Mouse (Mus musculus) heart, embryonic 10.5 days (tissue): Measurements from ENCODE around the gene Cntfr. TPM values are rescaled to one million over a fixed set of nuclear protein-coding genes. Genes with fewer than 3 reads are reported as not detected.

ENCODE experiments used
- DNase-seq: peaks from one replicate; pipeline ENCODE4 v3.0.0-alpha.2; 2017; ENCODE audit warnings: low spot score
- H3K27ac ChIP-seq: fragments of 300-500 bp; sonication (generic); 2 replicates; pipeline ENCODE4 v1.5.1; 2016; ENCODE audit warnings: mild to moderate bottlenecking
- H3K27me3 ChIP-seq: fragments of 300-500 bp; sonication (generic); 2 replicates; pipeline ENCODE4 v1.6.1; 2016; ENCODE audit warnings: mild to moderate bottlenecking; ENCODE audit not compliant: poor library complexity, insufficient read depth, severe bottlenecking
- H3K36me3 ChIP-seq: fragments of 300-500 bp; sonication (generic); 2 replicates; pipeline ENCODE4 v1.6.1; 2016; ENCODE audit warnings: mild to moderate bottlenecking, moderate library complexity
- H3K4me1 ChIP-seq: fragments of 300-500 bp; sonication (generic); 2 replicates; pipeline ENCODE4 v1.6.1; 2016; ENCODE audit warnings: mild to moderate bottlenecking
- H3K4me3 ChIP-seq: fragments of 300-500 bp; sonication (generic); 2 replicates; pipeline ENCODE4 v1.5.1; 2016; ENCODE audit warnings: mild to moderate bottlenecking, moderate library complexity
- H3K9me3 ChIP-seq: fragments of 300-500 bp; sonication (generic); 2 replicates; pipeline ENCODE4 v1.6.1; 2016; ENCODE audit warnings: mild to moderate bottlenecking, moderate library complexity
- WGBS: fragments of 180-500 bp; shearing (Covaris S2); methylation state at CpG from one replicate; pipeline ENCODE4 v1.1.7; 2016; 5-methylcytosine and 5-hydroxymethylcytosine counted together
- polyA plus RNA-seq: library from polyadenylated mRNA; unstranded; fragments of >200 nt; fragmentation: Nextera tagmentation; extraction: Ambion mirVana; gene quantifications from 2 replicates; pipeline ENCODE4 v1.2.1, GENCODE M21; 2016

Cntfr gene
- polyA plus RNA-seq, 1 experiment from 2014 or later, result 8.9 TPM

DNA sequence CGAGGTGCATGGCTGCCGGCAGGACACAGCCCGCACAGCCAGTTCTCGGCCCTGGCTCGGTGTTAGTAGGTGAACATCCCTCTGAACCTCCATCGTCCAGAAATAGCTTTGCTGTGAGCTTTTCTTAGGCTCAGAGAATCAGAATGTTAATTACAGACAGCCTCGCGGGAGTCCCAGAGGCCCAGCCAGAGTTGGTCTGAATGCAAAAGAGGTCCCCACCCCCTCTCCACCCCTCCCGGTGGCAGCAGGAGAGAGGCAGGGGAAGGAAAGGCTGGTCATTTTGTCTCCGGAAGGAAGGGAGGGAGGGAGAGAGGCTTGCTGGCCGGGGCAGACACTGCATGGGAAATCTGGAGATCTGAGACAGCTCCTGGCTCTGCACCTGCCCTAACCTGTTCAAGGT, 65.5 kb downstream of the Cntfr start:
- Histone ChIP-seq H3K27ac (peak overlapping the region; percentile 63; the same call in 1 of the 2 replicates), H3K4me1 (peaks cover 69% of the 10 kb centered on the region), H3K36me3 (no peaks in the 10 kb centered on the region), H3K27me3 (peaks cover 40% of the 10 kb centered on the region), H3K9me3 (no peaks in the 10 kb centered on the region), H3K4me3 (peak overlapping the region; percentile 15)
- DNase-seq, result no peak
- 2% methylated on average over 11 of the region's 11 CpGs for WGBS

DNA sequence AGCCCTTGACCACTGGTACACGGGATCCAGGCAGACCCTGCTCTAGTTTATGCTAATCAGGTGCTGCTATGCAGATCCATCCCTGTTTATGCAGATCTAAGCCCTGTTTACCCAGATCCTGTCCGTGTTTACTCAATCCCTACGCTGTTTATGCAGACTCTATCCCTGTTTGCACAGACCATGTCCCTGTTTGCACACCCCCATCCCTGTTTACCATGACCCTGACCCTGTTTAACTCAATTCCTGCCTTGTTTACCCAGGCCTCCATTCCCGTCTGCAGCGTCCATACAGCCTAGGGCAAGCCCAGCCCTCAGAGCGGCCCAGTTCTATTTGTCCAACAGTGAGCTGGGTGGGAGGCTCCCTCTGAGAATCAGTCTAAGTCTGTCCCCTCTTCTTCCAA, 66.7 kb downstream of the Cntfr start:
- 0 out of 2 replicates have a peak overlapping the region, but pooled peaks have one; percentile 52 for H3K27ac ChIP-seq
- no peaks in the 10 kb centered on the region for H3K36me3 ChIP-seq
- H3K4me1 ChIP-seq, result peaks cover 61% of the 10 kb centered on the region
- peaks cover 40% of the 10 kb centered on the region for H3K27me3 ChIP-seq
- H3K9me3 ChIP-seq, result no peaks in the 10 kb centered on the region
- WGBS, result 36% methylated on average over 6 of the region's 6 CpGs
- H3K4me3 ChIP-seq, result no peak overlapping the region
- DNase-seq, result no peak

DNA sequence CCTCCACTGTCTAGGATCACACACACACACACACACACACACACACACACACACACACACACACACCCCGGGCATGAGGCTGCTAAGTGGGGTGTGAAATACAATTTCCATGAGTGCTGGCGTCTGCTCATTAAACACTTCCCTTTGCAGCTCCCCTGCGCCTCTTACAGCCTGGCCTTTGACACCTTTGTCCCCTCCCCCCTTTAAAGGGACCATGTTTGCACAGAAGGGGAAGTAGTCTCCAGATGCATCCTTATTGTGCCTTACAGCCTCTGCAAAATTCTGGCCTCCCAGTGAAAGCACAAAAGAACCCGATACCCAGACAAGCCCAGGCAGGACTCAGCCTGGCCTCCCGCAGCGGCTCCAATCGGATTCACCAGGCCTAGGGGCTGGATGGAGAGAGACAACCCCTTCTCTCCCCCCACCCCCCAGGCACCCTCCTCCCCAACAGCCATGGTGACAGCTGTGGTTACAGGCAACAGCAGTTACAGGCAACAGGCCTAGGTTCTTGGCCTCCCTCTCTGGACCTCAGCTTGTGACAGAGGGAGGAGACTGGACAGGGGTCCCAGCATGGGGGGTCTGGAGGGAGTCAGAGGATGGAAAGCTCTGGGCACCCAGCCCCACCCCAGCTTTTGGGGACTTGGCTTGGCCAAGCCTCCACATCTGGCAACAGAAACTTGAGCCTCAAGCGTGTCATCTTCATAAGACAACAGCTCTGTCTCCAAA, 68.5 kb downstream of the Cntfr start:
- Histone ChIP-seq H3K36me3 (no peaks in the 10 kb centered on the region), H3K4me1 (peaks cover 61% of the 10 kb centered on the region), H3K4me3 (peak overlapping the region; percentile 31; the same call in 1 of the 2 replicates), H3K9me3 (no peaks in the 10 kb centered on the region), H3K27me3 (peaks cover 29% of the 10 kb centered on the region), H3K27ac (peak overlapping the region; percentile 67)
- 9% methylated on average over 8 of the region's 8 CpGs for WGBS
- no peak for DNase-seq

DNA sequence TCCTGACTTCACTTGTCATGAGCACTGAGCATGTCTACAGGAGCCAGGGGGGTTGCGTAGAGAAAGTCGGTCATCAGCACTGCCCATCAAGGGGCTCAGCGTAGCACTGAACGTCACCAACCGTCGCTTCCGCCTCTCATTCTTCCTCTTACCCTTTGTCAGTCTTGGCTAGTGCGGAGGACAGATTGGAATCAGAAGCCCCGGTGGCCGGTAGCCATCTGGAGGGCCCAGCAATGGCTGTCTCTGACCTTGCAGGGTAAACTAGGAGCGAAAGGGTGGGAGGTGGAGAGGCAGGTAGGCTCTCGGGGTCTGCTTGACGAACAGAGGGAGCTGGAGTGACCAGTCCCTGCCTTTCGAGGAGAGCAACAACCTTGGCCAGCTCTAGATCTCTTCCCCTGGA, 74.8 kb downstream of the Cntfr start:
- 83% methylated on average over 14 of the region's 14 CpGs for WGBS
- H3K4me3 ChIP-seq, result no peak overlapping the region
- peaks cover 10% of the 10 kb centered on the region for H3K4me1 ChIP-seq
- H3K27me3 ChIP-seq, result peaks cover 22% of the 10 kb centered on the region
- no peaks in the 10 kb centered on the region for H3K36me3 ChIP-seq
- H3K27ac ChIP-seq, result no peak overlapping the region
- H3K9me3 ChIP-seq, result no peaks in the 10 kb centered on the region
- DNase-seq, result no peak

DNA sequence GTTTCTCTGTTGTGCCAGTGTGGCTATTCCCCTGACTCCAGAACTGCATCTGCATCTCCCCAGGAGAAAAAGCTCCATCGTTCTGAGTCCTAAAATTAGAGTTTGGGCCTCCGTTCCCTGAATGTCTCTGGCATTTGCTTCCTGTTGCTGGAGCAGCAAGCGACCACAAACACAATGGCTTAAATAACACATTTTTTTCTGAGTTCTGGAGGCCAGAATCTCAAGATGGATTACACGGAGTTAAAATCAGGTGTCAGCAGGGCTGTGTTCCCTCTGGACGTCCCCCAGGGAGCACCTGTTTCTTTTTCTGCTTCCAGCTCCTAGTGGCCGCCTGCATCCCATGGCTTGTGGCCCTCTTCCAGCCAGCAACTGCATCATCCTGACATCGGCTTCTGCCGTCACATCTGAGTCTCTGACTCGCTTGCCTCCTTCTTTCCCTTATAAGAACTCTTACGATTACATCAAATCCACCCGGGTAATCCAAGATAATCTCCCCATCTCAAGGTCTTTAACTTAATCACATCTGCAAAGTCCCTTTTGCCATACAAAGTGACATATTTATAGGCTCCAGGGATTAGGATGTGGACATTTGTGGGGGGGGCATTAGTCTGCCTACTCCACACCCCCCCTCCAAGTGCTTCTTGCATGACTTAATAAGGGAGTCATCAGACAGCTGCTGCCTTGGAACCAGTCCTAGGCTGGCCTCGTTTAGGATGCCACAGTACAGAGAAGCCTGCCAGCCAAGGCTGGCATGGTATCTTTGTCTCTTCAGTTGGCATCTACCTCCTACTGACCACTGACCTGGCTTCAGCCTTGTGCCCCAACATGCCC, 77.8 kb downstream of the Cntfr start:
- Histone ChIP-seq H3K27me3 (peaks cover 37% of the 10 kb centered on the region), H3K36me3 (no peaks in the 10 kb centered on the region), H3K27ac (no peak overlapping the region), H3K4me3 (no peak overlapping the region), H3K4me1 (no peaks in the 10 kb centered on the region), H3K9me3 (no peaks in the 10 kb centered on the region)
- no peak for DNase-seq
- WGBS, result 56% methylated on average over 12 of the region's 12 CpGs

DNA sequence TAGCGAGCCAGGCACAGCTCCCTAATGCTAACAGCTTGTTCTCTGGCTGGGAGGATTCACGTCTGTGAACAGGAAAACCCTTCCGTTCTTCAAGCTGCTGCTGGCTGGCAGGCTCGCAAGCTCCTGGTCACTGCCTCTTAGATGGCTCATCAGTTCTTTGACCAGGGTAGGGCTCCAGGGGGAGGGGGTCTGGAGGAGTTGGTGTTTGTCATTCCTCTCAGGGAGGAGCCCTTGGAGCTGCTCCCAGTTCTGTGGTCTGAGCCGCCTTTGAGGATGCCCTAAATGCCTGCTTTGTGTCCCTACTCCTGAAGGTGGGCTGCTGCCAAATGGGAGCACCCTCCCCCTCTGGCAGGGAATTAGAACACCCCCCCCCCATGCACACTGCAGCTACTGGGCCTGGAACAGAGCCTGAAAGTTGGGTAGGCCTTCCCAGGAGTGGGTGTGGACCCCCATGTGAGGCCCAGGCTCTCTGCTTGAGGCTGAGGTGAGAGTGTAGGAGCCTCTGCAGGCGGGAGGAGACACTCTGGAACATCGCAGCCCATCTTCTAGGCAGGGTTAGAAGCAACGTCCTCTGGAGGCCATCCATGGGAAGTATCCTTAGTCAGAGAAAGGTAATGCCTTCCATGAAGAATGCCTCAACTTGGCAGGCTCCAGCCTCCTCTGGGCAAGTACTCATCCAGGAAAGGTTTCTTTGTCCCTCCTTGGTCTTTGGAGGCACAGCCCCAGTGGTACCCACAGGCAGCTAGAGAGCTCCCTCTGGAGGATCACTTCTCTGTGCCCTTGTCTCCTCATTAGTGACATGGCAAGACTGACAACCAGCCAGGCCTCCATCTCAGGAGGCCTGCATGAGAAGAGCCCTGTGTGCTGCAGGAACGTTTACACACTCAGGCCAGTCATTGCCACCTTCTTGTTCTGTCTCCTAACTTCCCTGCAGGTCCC, 81.0 kb downstream of the Cntfr start:
- no peaks in the 10 kb centered on the region for H3K9me3 ChIP-seq
- no peak overlapping the region for H3K4me3 ChIP-seq
- no peak overlapping the region for H3K27ac ChIP-seq
- DNase-seq, result no peak
- peaks cover 33% of the 10 kb centered on the region for H3K27me3 ChIP-seq
- H3K36me3 ChIP-seq, result no peaks in the 10 kb centered on the region
- no peaks in the 10 kb centered on the region for H3K4me1 ChIP-seq
- WGBS, result 56% methylated on average over 9 of the region's 9 CpGs

DNA sequence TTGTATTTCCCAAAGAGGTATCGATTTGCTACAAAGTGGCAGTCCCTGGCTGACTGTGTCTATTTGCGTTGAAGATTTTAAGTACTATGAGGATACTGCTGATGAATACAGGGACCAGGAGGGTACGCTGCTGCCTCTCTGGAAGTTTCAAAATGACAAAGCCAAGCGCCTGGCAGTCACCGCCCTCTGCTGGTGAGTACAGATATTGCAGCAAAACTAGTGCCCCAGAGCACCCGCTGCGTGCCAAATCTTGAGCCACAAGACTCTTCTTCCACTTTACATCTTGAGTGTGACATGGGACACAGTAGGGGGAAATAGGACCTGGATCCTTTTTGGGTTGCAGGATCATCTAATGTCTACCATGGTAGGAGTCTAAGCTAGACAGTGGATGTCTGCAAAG, 82.7 kb downstream of the Cntfr start:
- H3K27me3 ChIP-seq, result peaks cover 26% of the 10 kb centered on the region

DNA sequence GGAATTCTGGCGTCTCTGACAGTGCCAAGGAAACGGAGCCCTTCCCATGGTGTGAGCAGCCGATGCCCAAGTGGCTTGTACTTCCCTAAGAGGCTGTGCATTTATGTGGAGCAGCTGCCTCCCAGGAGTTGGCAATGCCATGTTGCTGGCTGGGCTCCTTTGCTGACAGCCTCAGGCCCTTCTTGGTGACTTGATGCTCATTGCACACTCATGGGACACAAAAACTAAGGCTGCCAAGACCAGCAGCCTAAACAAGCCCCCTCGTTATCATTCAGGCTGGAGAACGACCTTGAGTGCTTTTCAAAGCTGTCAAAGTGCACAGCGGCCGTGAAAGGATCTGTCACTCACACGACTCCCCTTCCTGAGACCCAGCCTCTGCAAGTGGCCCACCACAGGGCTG, 84.7 kb downstream of the Cntfr start:
- H3K4me1 ChIP-seq, result no peaks in the 10 kb centered on the region
- WGBS, result 51% methylated on average over 8 of the region's 8 CpGs
- H3K4me3 ChIP-seq, result no peak overlapping the region
- H3K9me3 ChIP-seq, result no peaks in the 10 kb centered on the region
- no peak for DNase-seq
- H3K36me3 ChIP-seq, result no peaks in the 10 kb centered on the region
- no peak overlapping the region for H3K27ac ChIP-seq
- H3K27me3 ChIP-seq, result peaks cover 17% of the 10 kb centered on the region

More for the DNA sequence above, 82.7 kb downstream of the Cntfr start:
- Histone ChIP-seq H3K27ac (no peak overlapping the region), H3K4me1 (no peaks in the 10 kb centered on the region), H3K4me3 (no peak overlapping the region), H3K9me3 (no peaks in the 10 kb centered on the region), H3K36me3 (no peaks in the 10 kb centered on the region)
- WGBS, result 9% methylated on average over 7 of the region's 7 CpGs
- DNase-seq, result peak; percentile 84

DNA sequence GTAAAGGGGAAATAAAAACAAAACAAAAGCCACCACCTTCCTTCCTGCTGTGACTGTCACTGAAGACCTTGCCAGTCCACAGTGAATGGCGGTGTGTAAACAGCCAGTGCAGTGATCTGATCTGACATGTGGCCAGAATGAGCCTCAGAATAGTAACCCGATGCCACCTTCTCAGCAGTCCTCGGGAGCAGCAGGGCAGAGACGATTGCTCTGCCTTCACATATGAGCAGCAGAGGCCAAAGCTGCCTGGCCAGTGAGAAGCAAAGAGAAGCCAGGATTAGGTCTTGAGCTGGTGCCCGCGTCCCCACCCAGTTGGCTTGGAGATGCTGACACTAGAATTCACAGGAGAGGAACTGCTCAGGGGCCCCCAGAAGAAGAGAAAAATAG, 86.3 kb downstream of the Cntfr start:
- no peaks in the 10 kb centered on the region for H3K9me3 ChIP-seq
- H3K27me3 ChIP-seq, result peaks cover 7% of the 10 kb centered on the region
- no peak for DNase-seq
- no peak overlapping the region for H3K4me3 ChIP-seq
- no peak overlapping the region for H3K27ac ChIP-seq
- H3K36me3 ChIP-seq, result no peaks in the 10 kb centered on the region
- no peaks in the 10 kb centered on the region for H3K4me1 ChIP-seq
- 48% methylated on average over 6 of the region's 6 CpGs for WGBS

DNA sequence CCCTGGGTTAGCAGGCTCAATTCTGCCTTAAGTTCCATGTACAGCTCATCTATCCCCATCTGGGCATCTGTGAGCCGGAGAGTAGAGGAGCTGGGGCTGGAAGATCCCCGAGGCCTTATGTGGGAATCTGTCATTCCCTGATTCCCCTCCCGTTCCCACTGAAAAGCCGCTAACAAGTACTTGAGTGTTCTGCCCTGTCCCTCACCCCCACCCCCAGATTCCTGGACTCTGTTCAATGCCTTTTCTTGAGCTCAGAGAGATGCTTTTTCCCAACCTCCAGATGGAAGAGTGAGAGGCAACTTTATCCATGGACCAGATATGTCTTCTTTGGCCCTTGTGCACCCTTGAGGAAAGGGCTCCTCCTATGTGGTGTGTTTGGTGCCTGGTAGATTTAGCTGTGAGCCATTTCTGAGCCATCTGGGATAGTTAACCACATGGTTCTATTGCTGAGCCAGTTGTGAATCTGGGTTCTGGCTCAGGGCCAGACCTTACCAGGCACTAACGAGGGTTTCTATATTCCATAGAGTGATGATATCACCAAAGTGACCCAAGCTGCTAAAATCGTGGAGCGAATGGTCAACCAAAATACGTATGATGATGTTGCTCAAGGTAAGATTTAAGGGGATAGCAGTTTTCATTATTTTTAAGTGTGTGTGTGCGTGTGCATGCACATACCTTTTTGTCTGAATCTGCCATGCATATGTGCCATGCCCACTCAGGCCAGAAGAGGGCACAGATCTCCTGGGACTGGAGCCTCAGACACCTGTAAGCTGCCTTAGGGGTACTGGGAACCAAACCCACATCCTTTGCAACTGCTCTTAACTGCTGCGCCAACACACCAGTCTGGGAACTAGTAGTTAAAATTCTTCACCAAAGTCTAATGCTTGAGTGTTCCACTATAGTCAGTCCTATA, 87.0 kb downstream of the Cntfr start:
- no peaks in the 10 kb centered on the region for H3K9me3 ChIP-seq
- no peak for DNase-seq
- H3K4me3 ChIP-seq, result no peak overlapping the region
- H3K36me3 ChIP-seq, result no peaks in the 10 kb centered on the region
- 75% methylated on average over 10 of the region's 10 CpGs for WGBS
- H3K27ac ChIP-seq, result no peak overlapping the region
- H3K27me3 ChIP-seq, result peaks cover under 1% of the 10 kb centered on the region; the same call in 1 of the 2 replicates
- no peaks in the 10 kb centered on the region for H3K4me1 ChIP-seq
